Mouse (Mus musculus) forebrain, embryonic 11.5 days (tissue): ENCODE results near the gene Dapk3. TPM values are rescaled to one million over a fixed set of nuclear protein-coding genes. Genes with fewer than 3 reads are reported as not detected.

ENCODE experiments used
- ATAC-seq: fragments of 200-750 bp; cut with Nextera tagmentation; replicated peaks from 2 replicates; pipeline ENCODE4 v1.8.0; 2017; ENCODE audit warnings: moderate TSS enrichment; ENCODE audit not compliant: low FRiP score
- DNase-seq: peaks from one replicate; pipeline ENCODE4 v3.0.0-alpha.2; 2017; ENCODE audit warnings: low spot score
- H3K27ac ChIP-seq: fragments of 300-500 bp; sonication (generic); 2 replicates; pipeline ENCODE4 v1.5.1; 2014; ENCODE audit warnings: low read depth, low read length
- H3K27me3 ChIP-seq: fragments of 300-500 bp; sonication (generic); 2 replicates; pipeline ENCODE4 v1.6.1; 2014; ENCODE audit warnings: mild to moderate bottlenecking, low read length, mixed read lengths; ENCODE audit not compliant: control insufficient read depth, insufficient read depth
- H3K36me3 ChIP-seq: fragments of 300-500 bp; sonication (generic); 2 replicates; pipeline ENCODE4 v1.6.1; 2014; ENCODE audit warnings: mild to moderate bottlenecking, low read length, moderate library complexity, mixed read lengths; ENCODE audit not compliant: control insufficient read depth, insufficient read depth
- H3K4me1 ChIP-seq: fragments of 300-500 bp; sonication (generic); replicated peaks from 2 replicates; pipeline ENCODE4 v1.6.1; 2014; ENCODE audit warnings: low read length, mixed read lengths; ENCODE audit not compliant: control insufficient read depth, insufficient read depth
- H3K4me2 ChIP-seq: fragments of 300-500 bp; sonication (generic); 2 replicates; pipeline ENCODE4 v1.6.1; 2014; ENCODE audit warnings: low read depth, mild to moderate bottlenecking, low read length, moderate library complexity, mixed read lengths; ENCODE audit not compliant: severe bottlenecking
- H3K4me3 ChIP-seq: fragments of 300-500 bp; sonication (generic); 2 replicates; pipeline ENCODE4 v1.5.1; 2014; ENCODE audit warnings: low read depth, low read length
- H3K9ac ChIP-seq: fragments of 300-500 bp; sonication (generic); 2 replicates; pipeline ENCODE4 v1.6.1; 2014; ENCODE audit warnings: low read length
- H3K9me3 ChIP-seq: fragments of 300-500 bp; sonication (generic); 2 replicates; pipeline ENCODE4 v1.6.1; 2016; ENCODE audit warnings: low read length, mixed read lengths; ENCODE audit not compliant: control insufficient read depth
- WGBS: fragments of 180-500 bp; shearing (Covaris S2); extraction: QIAGEN DNeasy Blood & Tissue Kit; methylation state at CpG from one replicate; pipeline ENCODE4 v1.1.7; 2014; 5-methylcytosine and 5-hydroxymethylcytosine counted together
- polyA plus RNA-seq: library from polyadenylated mRNA; unstranded; fragments of >200 nt; fragmentation: Nextera tagmentation; extraction: Ambion mirVana; gene quantifications from 2 replicates; pipeline ENCODE4 v1.2.1, GENCODE M21; 2014

Gene Dapk3
- polyA plus RNA-seq, 1 experiment from 2014 or later = 54.8 TPM

- H3K4me1 ChIP-seq = peaks cover 23% of the 10 kb centered on the region
- DNase-seq (no peak), ATAC-seq (no peak)
- H3K4me3 ChIP-seq = peak overlapping the region; percentile 68
- no peak overlapping the region for H3K27ac ChIP-seq
- 68% methylated on average over 11 of the region's 11 CpGs for WGBS
- H3K4me2 ChIP-seq = peak overlapping the region; percentile 89
- peaks cover 21% of the 10 kb centered on the region for H3K27me3 ChIP-seq
- no peaks in the 10 kb centered on the region for H3K9me3 ChIP-seq
- no peaks in the 10 kb centered on the region; the same call in 1 of the 2 replicates for H3K36me3 ChIP-seq
- H3K9ac ChIP-seq = peak overlapping the region; percentile 75
Observed at GRCm38 (mm10) chr10:81138821-81139528, 43.8 kb upstream of the Dapk3 start.

GRCm38 (mm10) chr10:81139529-81139846 is 43.3 kb upstream of the Dapk3 start:
- no peak overlapping the region for H3K4me2 ChIP-seq
- peaks cover 23% of the 10 kb centered on the region for H3K4me1 ChIP-seq
- H3K27ac ChIP-seq = no peak overlapping the region
- peaks cover 3% of the 10 kb centered on the region; the same call in 1 of the 2 replicates for H3K36me3 ChIP-seq
- H3K27me3 ChIP-seq = peaks cover 15% of the 10 kb centered on the region
- WGBS = 75% methylated on average over 4 of the region's 4 CpGs
- H3K4me3 ChIP-seq = no peak overlapping the region
- DNase-seq (no peak), ATAC-seq (no peak)
- no peaks in the 10 kb centered on the region for H3K9me3 ChIP-seq
- H3K9ac ChIP-seq = no peak overlapping the region

- peaks cover 23% of the 10 kb centered on the region for H3K4me1 ChIP-seq
- H3K9ac ChIP-seq = no peak overlapping the region; the same call in 1 of the 2 replicates
- WGBS = 65% methylated on average over 8 of the region's 8 CpGs
- no peak overlapping the region for H3K27ac ChIP-seq
- no peak overlapping the region for H3K4me2 ChIP-seq
- ATAC-seq = no peak
- peak overlapping the region; percentile 3; the same call in 1 of the 2 replicates for H3K4me3 ChIP-seq
- no peaks in the 10 kb centered on the region for H3K9me3 ChIP-seq
- peaks cover 5% of the 10 kb centered on the region; the same call in 1 of the 2 replicates for H3K36me3 ChIP-seq
- no peak for DNase-seq
- peaks cover 10% of the 10 kb centered on the region for H3K27me3 ChIP-seq
Observed at GRCm38 (mm10) chr10:81140005-81140404, 42.8 kb upstream of the Dapk3 start.

GRCm38 (mm10) chr10:81140717-81141454 is 41.9 kb upstream of the Dapk3 start:
- no peaks in the 10 kb centered on the region for H3K9me3 ChIP-seq
- H3K4me1 ChIP-seq = peaks cover 17% of the 10 kb centered on the region
- H3K36me3 ChIP-seq = peaks cover 8% of the 10 kb centered on the region; the same call in 1 of the 2 replicates
- peaks cover 1% of the 10 kb centered on the region for H3K27me3 ChIP-seq
- H3K9ac ChIP-seq = no peak overlapping the region; the same call in 1 of the 2 replicates
- no peak overlapping the region for H3K4me2 ChIP-seq
- no peak overlapping the region for H3K27ac ChIP-seq
- no peak overlapping the region for H3K4me3 ChIP-seq
- no peak for DNase-seq
- ATAC-seq = no peak
- 73% methylated on average over 10 of the region's 10 CpGs for WGBS

- no peak overlapping the region for H3K9ac ChIP-seq
Observed at GRCm38 (mm10) chr10:81141455-81142210, 41.2 kb upstream of the Dapk3 start.

GRCm38 (mm10) chr10:81142551-81142981 is 40.2 kb upstream of the Dapk3 start:
- DNase-seq = no peak
- H3K4me2 ChIP-seq = no peak overlapping the region
- H3K36me3 ChIP-seq = peaks cover 9% of the 10 kb centered on the region
- WGBS = 91% methylated on average over 5 of the region's 5 CpGs
- no peak overlapping the region for H3K27ac ChIP-seq
- H3K4me1 ChIP-seq = peaks cover 15% of the 10 kb centered on the region
- H3K9me3 ChIP-seq = no peaks in the 10 kb centered on the region
- no peak overlapping the region for H3K4me3 ChIP-seq
- ATAC-seq = no peak
- no peaks in the 10 kb centered on the region for H3K27me3 ChIP-seq
- H3K9ac ChIP-seq = no peak overlapping the region

More at GRCm38 (mm10) chr10:81141455-81142210, 41.2 kb upstream of the Dapk3 start:
- Histone ChIP-seq H3K36me3 (peaks cover 8% of the 10 kb centered on the region; the same call in 1 of the 2 replicates), H3K4me1 (peaks cover 15% of the 10 kb centered on the region), H3K4me3 (no peak overlapping the region), H3K27me3 (no peaks in the 10 kb centered on the region), H3K4me2 (no peak overlapping the region), H3K27ac (no peak overlapping the region), H3K9me3 (no peaks in the 10 kb centered on the region)
- WGBS = 85% methylated on average over 7 of the region's 7 CpGs
- no peak for ATAC-seq
- DNase-seq = no peak

GRCm38 (mm10) chr10:81143157-81143633 is 39.6 kb upstream of the Dapk3 start:
- no peak overlapping the region for H3K4me3 ChIP-seq
- H3K36me3 ChIP-seq = peaks cover 15% of the 10 kb centered on the region
- no peaks in the 10 kb centered on the region for H3K9me3 ChIP-seq
- DNase-seq = no peak
- H3K27ac ChIP-seq = no peak overlapping the region
- H3K4me1 ChIP-seq = peaks cover 15% of the 10 kb centered on the region
- H3K27me3 ChIP-seq = no peaks in the 10 kb centered on the region
- no peak for ATAC-seq
- H3K4me2 ChIP-seq = no peak overlapping the region
- 99% methylated on average over 7 of the region's 7 CpGs for WGBS
- H3K9ac ChIP-seq = no peak overlapping the region

GRCm38 (mm10) chr10:81143845-81144437 is 38.9 kb upstream of the Dapk3 start:
- no peaks in the 10 kb centered on the region for H3K27me3 ChIP-seq
- peaks cover 10% of the 10 kb centered on the region for H3K4me1 ChIP-seq
- H3K9ac ChIP-seq = no peak overlapping the region
- no peak for ATAC-seq
- peaks cover 15% of the 10 kb centered on the region for H3K36me3 ChIP-seq
- DNase-seq = no peak
- 96% methylated on average over 52 of the region's 52 CpGs for WGBS
- no peak overlapping the region for H3K27ac ChIP-seq
- no peak overlapping the region for H3K4me3 ChIP-seq
- H3K4me2 ChIP-seq = no peak overlapping the region
- H3K9me3 ChIP-seq = no peaks in the 10 kb centered on the region
